Mouse (Mus musculus) R1 (cell line): ENCODE data around the gene Akap8l.

Experiments
- DNase-seq: peaks from one replicate; pipeline ENCODE4 v3.0.0-alpha.2; 2018; ENCODE audit warnings: low read depth, low spot score

The Akap8l gene

GRCm38 (mm10) chr17:32350382-32350983 is at the start of gene Akap8l:
Gene Akap8l (minus strand): TSS chr17:32350607.
- DNase-seq: peak; percentile 100

GRCm38 (mm10) chr17:32396266-32396665 is 45.9 kb upstream of the Akap8l start:
- DNase-seq: peak; percentile 62

DNA sequence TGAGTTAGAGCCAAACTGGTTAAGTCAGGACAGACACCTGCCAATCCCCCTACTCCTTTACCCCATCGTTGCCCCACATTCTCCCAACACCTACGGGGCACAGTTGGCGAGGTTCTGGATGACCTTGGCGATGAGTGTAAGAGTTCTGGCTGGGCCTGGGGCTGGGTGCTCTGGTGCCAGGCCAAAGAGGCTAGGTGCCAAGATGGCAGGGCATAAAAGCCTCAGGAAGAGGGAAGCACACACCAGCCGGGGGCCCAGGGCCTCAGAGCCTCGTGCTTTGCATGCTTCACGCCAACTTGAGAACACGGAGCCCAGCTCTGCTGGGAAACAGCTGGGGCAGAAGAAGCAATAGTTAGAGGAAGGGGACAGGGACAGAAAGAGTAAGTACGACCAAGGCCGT is 43.5 kb upstream of the Akap8l start:
- no peak for DNase-seq

DNA sequence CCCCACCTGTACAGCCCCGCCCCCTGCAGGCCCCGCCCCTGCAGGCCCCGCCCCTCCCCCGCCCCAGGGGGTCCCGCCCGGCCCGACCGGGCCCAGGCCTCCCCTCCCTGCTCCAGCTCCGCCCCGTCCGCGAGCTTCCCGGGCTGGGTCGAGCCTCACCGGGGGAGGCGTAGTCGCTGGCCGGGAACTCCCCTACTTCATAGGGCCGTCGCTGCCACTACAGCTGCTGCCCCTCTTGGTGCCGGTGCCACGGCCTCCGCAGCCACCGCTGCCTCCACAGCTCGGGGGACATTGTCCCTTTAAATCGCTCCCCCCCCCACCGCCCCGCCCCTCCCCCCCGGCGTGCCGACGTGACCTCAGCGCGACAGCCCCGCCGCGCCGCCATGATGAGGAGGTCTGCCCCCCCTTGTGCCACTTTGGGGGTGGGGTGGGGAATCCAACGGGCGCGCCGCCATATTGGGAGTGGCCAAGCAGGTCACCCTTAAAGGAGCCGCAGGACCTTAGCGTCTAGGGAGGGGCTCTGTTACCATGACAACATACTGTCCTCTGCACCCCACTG is 38.8 kb upstream of the Akap8l start, which contains the start of gene Wiz:
Gene Wiz (minus strand): TSS at position 339 of the 559 bp plus-strand sequence.
- peak; percentile 91 for DNase-seq

DNA sequence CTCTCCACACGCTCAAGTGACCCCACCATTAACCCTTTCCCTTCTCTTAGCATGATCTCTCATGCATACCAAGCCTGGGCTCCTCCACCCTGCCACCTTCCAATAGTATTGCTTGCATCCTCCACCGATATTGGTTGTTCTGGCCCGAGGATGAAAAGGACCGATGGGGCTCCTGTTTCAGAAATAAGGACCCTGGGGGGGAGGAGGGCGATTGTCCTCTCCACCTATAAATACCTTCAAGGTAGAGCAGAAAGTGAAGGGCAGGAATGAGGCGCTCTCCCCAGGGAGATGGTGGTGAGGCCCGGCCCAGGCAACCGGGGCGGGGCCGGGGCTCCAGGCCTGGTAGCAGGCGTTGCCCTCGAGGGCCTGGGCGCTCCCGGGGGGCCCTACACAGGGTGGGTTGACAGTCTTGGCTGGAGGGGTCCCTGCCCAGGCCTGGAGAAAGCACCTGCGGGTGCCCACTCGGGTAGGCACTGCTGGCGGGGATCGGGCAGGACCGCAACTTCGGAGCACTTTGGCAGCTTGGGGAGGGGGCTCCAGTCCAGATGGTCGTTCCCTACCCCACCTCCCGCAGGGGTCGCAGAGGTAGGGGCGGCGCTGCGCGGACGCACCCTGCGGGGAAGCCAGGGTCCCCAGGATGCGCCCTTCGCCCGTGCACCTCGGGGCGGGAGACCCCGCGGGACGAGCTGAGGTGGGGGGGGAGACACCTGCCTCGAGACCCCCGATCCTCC is 38.1 kb upstream of the Akap8l start:
- peak; percentile 16 for DNase-seq

GRCm38 (mm10) chr17:32387986-32388369 is 37.6 kb upstream of the Akap8l start:
- no peak for DNase-seq

GRCm38 (mm10) chr17:32386659-32387432 is 36.4 kb upstream of the Akap8l start:
- DNase-seq: peak; percentile 71

GRCm38 (mm10) chr17:32383661-32384060 is 33.3 kb upstream of the Akap8l start:
- no peak for DNase-seq

GRCm38 (mm10) chr17:32382576-32382975 is 32.2 kb upstream of the Akap8l start:
- no peak for DNase-seq

GRCm38 (mm10) chr17:32378786-32379185 is 28.4 kb upstream of the Akap8l start:
- no peak for DNase-seq

DNA sequence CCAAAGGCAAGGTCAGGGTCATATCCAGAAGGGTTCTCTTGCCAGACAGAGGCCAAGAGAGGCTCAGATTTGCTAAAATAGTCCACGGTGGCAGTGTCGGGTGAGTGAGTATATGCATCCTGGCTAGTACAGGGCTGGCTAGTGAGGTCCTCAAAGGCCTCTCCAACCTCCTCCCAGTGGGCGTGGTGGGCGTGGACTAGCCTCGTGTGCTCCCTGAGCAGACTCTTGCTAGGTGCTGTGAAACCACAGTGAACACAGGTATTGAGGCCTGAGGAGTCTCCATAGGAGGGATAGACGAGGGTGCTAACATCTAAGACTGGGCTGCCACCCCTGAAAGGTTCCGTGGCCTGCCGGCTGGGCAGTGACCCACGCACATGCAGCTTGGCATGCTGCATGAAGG is 26.7 kb upstream of the Akap8l start:
- DNase-seq: no peak

DNA sequence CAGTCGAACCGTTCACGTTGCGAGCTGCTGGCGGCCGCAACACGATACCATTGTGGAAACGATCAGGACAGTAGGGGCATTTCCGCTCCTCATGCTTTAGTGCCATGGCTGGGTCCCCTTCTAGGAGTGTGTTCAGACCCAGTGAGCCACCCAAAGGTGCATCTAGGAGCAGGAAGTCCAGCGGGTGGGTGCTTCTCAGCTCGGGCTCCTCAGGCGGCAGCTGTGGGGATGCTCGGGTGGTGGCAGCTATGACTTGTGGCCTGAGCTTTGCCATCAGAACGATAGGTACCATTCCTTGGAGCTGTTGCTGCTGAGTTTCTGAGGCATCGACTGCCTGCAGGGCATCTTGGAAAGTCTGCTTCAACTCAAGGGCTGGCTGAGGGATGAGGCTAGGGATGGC is 26.1 kb upstream of the Akap8l start:
- no peak for DNase-seq

- DNase-seq: no peak
Observed at GRCm38 (mm10) chr17:32368991-32369578, 18.7 kb upstream of the Akap8l start.

GRCm38 (mm10) chr17:32367706-32368105 is 17.3 kb upstream of the Akap8l start:
- DNase-seq: no peak

- DNase-seq: no peak
Observed at GRCm38 (mm10) chr17:32365296-32365695, 14.9 kb upstream of the Akap8l start.

DNA sequence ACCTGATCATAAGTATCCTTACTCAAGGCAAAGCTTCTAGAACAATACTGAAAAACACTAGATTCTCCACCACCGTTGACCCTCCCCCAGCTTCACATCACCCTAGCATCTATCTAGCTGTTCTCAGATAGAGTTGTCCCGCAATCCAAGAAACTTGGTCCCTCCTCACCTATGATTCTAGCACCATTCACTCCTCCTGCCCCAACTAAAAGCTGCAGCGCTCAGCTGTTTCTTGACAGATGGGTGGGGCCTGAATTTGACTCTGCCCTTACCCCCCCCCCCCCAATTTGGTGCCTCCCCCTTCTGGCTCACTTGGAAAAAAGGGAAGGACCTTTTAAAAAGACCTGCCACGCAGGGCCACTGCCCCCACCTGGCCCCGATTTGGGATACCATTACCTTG is 14.4 kb upstream of the Akap8l start:
- DNase-seq: peak; percentile 43

GRCm38 (mm10) chr17:32364331-32364730 is 13.9 kb upstream of the Akap8l start:
- peak; percentile 90 for DNase-seq

DNA sequence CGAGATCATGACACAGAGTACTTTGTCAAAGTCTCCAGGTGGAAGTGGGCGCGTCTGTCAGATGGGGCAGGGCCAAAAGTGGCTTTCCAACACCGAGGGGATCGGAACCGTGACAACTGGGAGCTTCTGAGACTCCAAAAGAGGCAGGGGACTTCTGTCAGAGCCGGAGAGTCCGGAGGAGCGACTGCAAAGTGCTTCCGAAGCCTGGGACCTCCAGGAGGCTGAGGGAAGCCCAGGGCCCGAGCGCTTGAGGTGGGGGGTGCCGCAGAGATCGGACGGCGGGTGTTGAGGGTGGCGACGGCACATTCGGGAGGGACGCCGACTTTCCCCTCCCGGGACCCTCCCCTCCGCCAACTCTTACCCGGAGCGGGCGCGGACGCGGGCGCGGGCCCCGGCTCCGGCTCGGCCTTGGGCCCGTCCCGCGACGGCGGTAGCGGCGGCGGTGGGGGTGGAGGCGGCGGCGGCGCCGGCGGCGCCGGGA is 13.5 kb upstream of the Akap8l start:
- peak; percentile 52 for DNase-seq

GRCm38 (mm10) chr17:32362686-32363085 is 12.3 kb upstream of the Akap8l start:
- no peak for DNase-seq

- no peak for DNase-seq
Observed at GRCm38 (mm10) chr17:32359928-32360327, 9.5 kb upstream of the Akap8l start.

- no peak for DNase-seq
Observed at GRCm38 (mm10) chr17:32358943-32359340, 8.5 kb upstream of the Akap8l start.
